Mouse (Mus musculus): ENCODE measurements at regions not wholly inside any gene's neighbourhood (a gene's known extent, or its start where the extent isn't known, plus 50 kb on each side); places are given as distances from the start of the nearest gene placed in this dataset.

DNA sequence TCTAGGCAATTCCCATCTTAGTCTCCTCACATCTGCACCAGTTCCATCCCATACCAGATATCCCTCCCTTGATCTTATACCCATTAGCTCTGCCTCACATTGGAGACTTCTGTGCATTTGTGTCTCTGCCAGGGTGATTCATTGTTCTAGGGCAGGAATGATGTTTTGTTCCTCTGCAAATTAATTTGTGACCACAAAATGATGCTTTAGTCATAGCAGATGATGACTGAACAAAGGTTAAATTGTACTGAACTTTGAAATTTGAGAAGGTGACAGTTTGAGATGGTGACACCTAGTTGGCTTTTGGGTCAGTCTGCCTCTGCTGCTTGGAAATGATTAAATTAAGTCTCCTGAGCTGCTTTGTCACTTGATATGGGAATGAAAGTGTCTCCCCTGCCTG lies 248.8 kb upstream of the Tbl1xr1 start:
- TF ChIP-seq POLR2AphosphoS2 (IDR thresholded peaks at IDR 0.05; ENCODE audit: insufficient read length, low read depth) (no peak), MAX (IDR thresholded peaks at IDR 0.05; ENCODE audit: low read depth) (no peak), POLR2A (IDR thresholded peaks at IDR 0.05; ENCODE audit: insufficient read length, low read depth) (no peak), USF1 (IDR thresholded peaks at IDR 0.05; ENCODE audit: low read depth) (no peak), CEBPB (IDR thresholded peaks at IDR 0.05; ENCODE audit: insufficient read depth, poor library complexity, severe bottlenecking) (no peak), REST (IDR thresholded peaks at IDR 0.05; ENCODE audit: insufficient read depth, insufficient read length) (no peak), MYOG (IDR thresholded peaks at IDR 0.05; ENCODE audit: control insufficient read depth in 1 of 3, insufficient read depth in 1 of 3, insufficient read length in 2 of 3, low read depth in 2 of 3) (no peak), E2F4 (IDR thresholded peaks at IDR 0.05; ENCODE audit: insufficient read depth) (no peak), SRF (IDR thresholded peaks at IDR 0.05; ENCODE audit: control insufficient read depth, insufficient read length, low read depth) (no peak), MYOD1 (IDR thresholded peaks at IDR 0.05; ENCODE audit: control insufficient read depth in 1 of 3, insufficient read length in 2 of 3, low read depth in 2 of 3) (no peak), TCF12 (IDR thresholded peaks at IDR 0.05; ENCODE audit: insufficient read depth, poor library complexity, severe bottlenecking) (no peak), TCF3 (IDR thresholded peaks at IDR 0.05; ENCODE audit: insufficient read length, low read depth) (no peak)
